Mouse (Mus musculus): ENCODE data around the gene Bco2. TPM values are rescaled to one million over a fixed set of nuclear protein-coding genes. Genes with fewer than 3 reads are reported as not detected.

Gene Bco2
- 0.60 and 0.83 TPM in 2 replicates for polyA plus RNA-seq (2012; rRNA removed)

GRCm38 (mm10) chr9:50555094-50555446 lies at the start of gene Bco2:
Gene Bco2 (minus strand): TSS chr9:50555181.

DNA sequence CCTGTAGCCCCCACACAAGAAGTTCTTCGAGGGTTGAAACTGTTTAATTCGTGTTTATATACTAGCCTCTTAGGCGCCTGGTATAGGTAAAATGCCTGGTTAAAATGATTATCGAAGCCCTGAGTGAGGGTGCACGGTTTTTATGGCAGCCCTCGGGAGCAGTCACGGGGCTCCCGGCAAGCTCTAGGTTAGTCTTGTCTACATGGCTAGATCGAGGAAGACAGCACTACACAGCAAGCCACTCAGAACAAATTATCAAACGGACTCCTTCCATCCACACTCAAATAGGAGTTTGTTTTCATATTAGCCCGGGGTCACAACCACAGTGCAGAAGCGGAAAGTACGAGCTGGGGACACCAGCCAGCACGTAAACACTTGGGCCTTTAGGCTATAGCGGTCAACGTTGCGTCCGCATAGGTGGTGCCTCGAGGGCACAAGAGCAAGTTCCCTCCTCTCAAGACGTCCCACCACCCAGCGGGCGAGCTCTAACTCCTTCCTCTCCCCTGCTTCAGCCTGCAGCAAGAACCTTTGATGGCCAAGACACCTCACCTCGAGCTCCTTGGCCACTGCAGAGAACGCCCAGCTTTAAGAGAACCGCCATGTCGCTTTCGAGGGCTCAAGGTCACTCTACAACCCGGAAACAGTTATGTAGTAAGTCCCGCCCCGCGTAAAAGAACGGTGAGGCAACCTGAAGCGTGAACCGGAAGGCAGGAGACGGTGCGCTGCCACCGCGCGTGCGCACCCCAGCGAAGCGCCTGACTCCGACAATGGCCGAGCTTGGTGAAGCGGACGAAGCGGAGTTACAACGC lies 48.4 kb upstream of the Bco2 start, which contains the start of the genes Sdhd and Timm8b:
TSS of gene Sdhd (minus strand) at position 624 of the 809 bp plus-strand sequence.
TSS of gene Timm8b (plus strand) at position 722 of the 809 bp plus-strand sequence.

DNA sequence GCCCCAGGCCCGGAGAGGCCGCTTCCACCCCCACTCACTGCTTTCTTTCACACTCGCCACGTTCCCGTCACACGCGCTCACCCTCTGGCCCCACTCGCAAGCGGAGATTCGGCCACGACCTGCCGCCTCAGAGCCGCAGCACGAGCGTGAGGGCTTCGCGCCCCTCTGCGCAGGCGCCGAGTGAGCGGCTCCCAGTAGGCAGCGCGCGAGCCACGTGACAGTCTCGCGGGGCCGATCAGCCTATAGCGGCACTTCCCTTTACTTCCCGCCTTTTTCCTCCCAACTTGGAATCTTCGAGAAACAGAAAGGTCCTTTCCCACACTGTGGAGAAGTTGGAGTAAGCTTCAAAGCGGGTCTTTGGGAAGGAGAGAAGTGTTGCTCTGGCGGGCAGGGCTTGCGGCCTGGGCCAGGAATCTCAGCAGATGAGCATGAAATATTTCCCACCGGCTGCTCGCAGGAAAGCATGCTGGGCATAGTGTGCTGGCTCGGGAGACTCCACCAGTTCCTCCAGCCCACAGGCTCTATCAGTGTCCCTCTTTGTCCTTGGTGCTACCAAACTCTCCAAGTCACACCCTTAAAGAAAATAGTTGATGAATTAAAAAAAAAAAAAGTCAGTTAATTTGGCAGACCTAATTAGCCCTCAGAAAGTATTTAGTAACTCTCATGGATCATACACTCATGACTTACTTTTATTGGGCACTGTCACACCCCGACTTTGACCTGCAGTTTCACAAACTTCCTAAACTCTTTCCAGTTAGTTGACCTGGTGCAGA lies 6.3 kb upstream of the Bco2 start, which contains the start of gene Tex12:
TSS of gene Tex12 (minus strand) at position 181 of the 773 bp plus-strand sequence.

GRCm38 (mm10) chr9:50554241-50555093 lies 514 bp downstream of the Bco2 start, which contains the start of gene Il18:
Gene Il18 (plus strand): TSS chr9:50554827.

GRCm38 (mm10) chr9:50528293-50528892 lies 26.6 kb downstream of the Bco2 start, which contains the start of gene Pts:
Gene Pts (minus strand): TSS chr9:50528724.

GRCm38 (mm10) chr9:50494311-50494710 lies 60.7 kb downstream of the Bco2 start, which contains the start of gene Plet1:
Gene Plet1 (plus strand): TSS chr9:50494525.

Other genes with a start within 250 kb of the Bco2 start
- 18.5 and 56.3 TPM in 2 replicates for gene Rpl10-ps3, start 210.2 kb downstream of the Bco2 start, polyA plus RNA-seq (2012; rRNA removed)
- gene Plet1, start 60.7 kb downstream of the Bco2 start, polyA plus RNA-seq (2012; rRNA removed) = 317 and 452 TPM in 2 replicates
- 42.0 and 50.7 TPM in 2 replicates for gene Pts, start 26.5 kb downstream of the Bco2 start, polyA plus RNA-seq (2012; rRNA removed)
- gene Il18, start 354 bp downstream of the Bco2 start, polyA plus RNA-seq (2012; rRNA removed) = 3.3 and 5.7 TPM in 2 replicates
- not detected in 2 replicates for gene Tex12, start 6.1 kb upstream of the Bco2 start, polyA plus RNA-seq (2012; rRNA removed)
- 151 and 180 TPM in 2 replicates for gene Sdhd, start 48.6 kb upstream of the Bco2 start, polyA plus RNA-seq (2012; rRNA removed)
- gene Timm8b, start 48.7 kb upstream of the Bco2 start, polyA plus RNA-seq (2012; rRNA removed) = 96.7 and 132 TPM in 2 replicates
- 2.1 and 4.0 TPM in 2 replicates for gene Pih1d2, start 62.1 kb upstream of the Bco2 start, polyA plus RNA-seq (2012; rRNA removed)
- 4.7 and 6.4 TPM in 2 replicates for gene Nkapd1, start 62.3 kb upstream of the Bco2 start, polyA plus RNA-seq (2012; rRNA removed)
- 16.3 and 27.9 TPM in 2 replicates for gene Dlat, start 104.6 kb upstream of the Bco2 start, polyA plus RNA-seq (2012; rRNA removed)
- gene Dixdc1, start 184.3 kb upstream of the Bco2 start, polyA plus RNA-seq (2012; rRNA removed) = 6.7 and 7.7 TPM in 2 replicates
- gene 2310030G06Rik, start 191.4 kb upstream of the Bco2 start, polyA plus RNA-seq (2012; rRNA removed) = 6.0 and 6.2 TPM in 2 replicates
- gene Cryab, start 196.1 kb upstream of the Bco2 start, polyA plus RNA-seq (2012; rRNA removed) = 67.2 and 114 TPM in 2 replicates
- gene Hspb2, start 197.2 kb upstream of the Bco2 start, polyA plus RNA-seq (2012; rRNA removed) = 32.9 and 41.2 TPM in 2 replicates
- 3.2 and 3.9 TPM in 2 replicates for gene Fdxacb1, start 213.1 kb upstream of the Bco2 start, polyA plus RNA-seq (2012; rRNA removed)
- gene Alg9, start 219.8 kb upstream of the Bco2 start, polyA plus RNA-seq (2012; rRNA removed) = 27.7 and 30.8 TPM in 2 replicates
- 27.7 and 46.9 TPM in 2 replicates for gene 1110032A03Rik, start 220.3 kb upstream of the Bco2 start, polyA plus RNA-seq (2012; rRNA removed)

Data from ovary, adult 2 months (tissue).